Mouse (Mus musculus) forelimb bud, embryonic 11.5 days (tissue): ENCODE data around the gene Gm13178.

ENCODE experiments used
- DNase-seq: peaks from one replicate; pipeline ENCODE4 v3.0.0-alpha.2; 2012; ENCODE audit warnings: low read depth, low spot score

Gm13178 gene

GRCm38 (mm10) chr4:144721304-144721703 is at the start of gene Gm13178:
TSS of gene Gm13178 (minus strand) at chr4:144721404.
- no peak for DNase-seq

- DNase-seq = peak; percentile 19
Measured at GRCm38 (mm10) chr4:144765722-144766121, 44.5 kb upstream of the Gm13178 start.

- DNase-seq = peak; percentile 66
Measured at GRCm38 (mm10) chr4:144749139-144749538, 27.9 kb upstream of the Gm13178 start.

- no peak for DNase-seq
Measured at GRCm38 (mm10) chr4:144719691-144720090, 1.5 kb downstream of the Gm13178 start.

DNA sequence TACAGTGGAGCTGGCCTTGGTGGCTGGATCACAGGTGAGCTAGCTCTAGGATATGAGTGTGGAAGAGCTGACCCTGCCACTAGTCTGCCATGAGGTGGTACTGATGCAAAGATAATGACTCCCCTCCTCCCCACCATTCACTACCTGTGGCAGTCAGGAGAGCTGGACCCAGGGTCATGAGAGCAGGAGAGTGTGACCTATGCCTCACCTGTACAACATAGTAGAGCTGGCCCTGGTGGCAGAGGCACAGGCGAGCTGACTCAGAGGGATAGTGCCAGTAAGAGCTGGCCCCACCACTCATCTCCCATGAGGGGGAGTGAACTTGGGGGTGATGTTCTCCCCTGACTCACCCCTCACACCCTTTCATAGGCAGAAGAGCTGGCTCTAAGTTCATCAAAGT is 2.9 kb downstream of the Gm13178 start:
- no peak for DNase-seq

DNA sequence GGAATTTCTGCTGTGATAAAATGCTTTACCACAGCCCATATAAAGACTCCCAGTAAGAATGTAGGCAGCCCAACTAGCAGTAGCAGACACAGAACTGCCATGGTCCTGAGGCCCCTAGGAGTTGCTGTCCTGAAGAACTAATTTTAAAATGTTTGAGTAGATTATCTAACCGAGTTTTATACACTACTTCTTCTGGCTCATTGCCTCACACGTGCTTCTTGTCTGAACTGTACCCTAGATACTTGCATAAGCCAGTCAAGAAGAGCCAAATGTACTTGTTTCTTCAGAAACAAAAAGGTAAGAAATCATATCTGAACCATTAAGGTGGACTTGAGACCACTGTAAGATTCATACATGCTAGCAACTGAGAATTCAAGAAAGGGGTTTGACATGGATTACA is 34.9 kb downstream of the Gm13178 start, which contains the start of gene Gm436:
TSS of gene Gm436 (minus strand) at position 101 of the 400 bp plus-strand sequence.
- DNase-seq = no peak
